28 mouse cellular contexts compared by ENCODE assay signal in the genomic region with DNA sequence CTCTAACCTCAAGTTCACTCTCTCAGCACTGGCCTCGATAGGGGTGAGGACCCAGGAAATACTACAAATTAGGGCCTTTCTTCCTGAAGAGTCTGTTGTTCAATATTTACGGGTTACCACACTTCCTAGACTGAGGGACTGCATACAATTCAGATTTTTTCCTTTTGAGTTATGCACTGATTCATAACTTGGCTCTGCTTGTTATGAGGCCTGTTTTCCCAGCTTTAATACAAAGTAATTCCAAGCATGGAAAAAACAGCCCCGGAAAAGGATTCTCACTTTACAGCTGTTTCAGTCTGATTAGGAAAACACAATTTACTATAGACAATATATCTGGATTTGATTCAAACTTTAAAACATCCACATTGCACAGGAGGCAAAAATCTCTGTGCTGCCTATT. TPM values are rescaled to one million over a fixed set of nuclear protein-coding genes. Genes with fewer than 3 reads are reported as not detected.
A peak's percentile ranks its signal among the peaks of the same experiment; 100 is the strongest.
DNase-seq lines count a peak whose midpoint lies in the region; ATAC-seq and TF ChIP-seq lines count a peak whose summit lies in the region.
"Had no signal": no experiment of that assay in that cellular context is flagged by ENCODE, and none has a peak within 500 bp of the region (broad histone marks: within the 10 kb centered on the region; RNA-seq: fewer than 3 reads in every experiment).

No protein-coding gene starts in this region.

- peaks cover 35% of the 10 kb centered on the region for H3K4me1 ChIP-seq in embryonic facial prominence, embryonic 13.5 days
- peaks cover 5% of the 10 kb centered on the region; the same call in 1 of the 2 replicates for H3K4me1 ChIP-seq in embryonic facial prominence, embryonic 10.5 days
- peaks cover 36% of the 10 kb centered on the region for H3K4me1 ChIP-seq in heart, embryonic 15.5 days (replicated peaks)
- H3K4me1 ChIP-seq in lung, postnatal 0 days (ENCODE audit: insufficient read depth, low read depth, low read length): peaks cover 9% of the 10 kb centered on the region; the same call in 1 of the 2 replicates
- H3K4me1 ChIP-seq: intestine, embryonic 15.5 days had no signal

- no peaks in the 10 kb centered on the region for H3K36me3 ChIP-seq in embryonic facial prominence, embryonic 13.5 days
- no peaks in the 10 kb centered on the region for H3K36me3 ChIP-seq in embryonic facial prominence, embryonic 10.5 days (replicated peaks)
- no peaks in the 10 kb centered on the region for H3K36me3 ChIP-seq in heart, embryonic 15.5 days
- no peaks in the 10 kb centered on the region for H3K36me3 ChIP-seq in lung, postnatal 0 days (ENCODE audit: insufficient read depth, low read length)
- H3K36me3 ChIP-seq: G1E; heart, embryonic 10.5 days; intestine, embryonic 15.5 days; limb, embryonic 12.5 days; lung, embryonic 15.5 days; midbrain, embryonic 13.5 days had no signal

- TF ChIP-seq EP300 in lung, postnatal 0 days (IDR thresholded peaks at IDR 0.05): 0 out of 2 replicates have a peak, but pooled peaks have one; percentile 11

- no peaks in the 10 kb centered on the region for H3K27me3 ChIP-seq in embryonic facial prominence, embryonic 13.5 days
- H3K27me3 ChIP-seq in embryonic facial prominence, embryonic 10.5 days (replicated peaks; ENCODE audit: low read depth, poor library complexity, severe bottlenecking): no peaks in the 10 kb centered on the region
- H3K27me3 ChIP-seq in heart, embryonic 15.5 days: no peaks in the 10 kb centered on the region
- no peaks in the 10 kb centered on the region for H3K27me3 ChIP-seq in lung, postnatal 0 days (replicated peaks; ENCODE audit: insufficient read depth, low read length)
- H3K27me3 ChIP-seq: intestine, embryonic 15.5 days; limb, embryonic 12.5 days; lung, embryonic 15.5 days; megakaryocyte, embryonic 14.5 days; midbrain, embryonic 13.5 days had no signal

- peak overlapping the region; percentile 44; the same call in 1 of the 2 replicates for H3K27ac ChIP-seq in embryonic facial prominence, embryonic 13.5 days
- no peak overlapping the region for H3K27ac ChIP-seq in embryonic facial prominence, embryonic 10.5 days (replicated peaks)
- H3K27ac ChIP-seq in heart, embryonic 15.5 days: peak overlapping the region; percentile 24; the same call in 1 of the 2 replicates
- 0 out of 2 replicates have a peak overlapping the region, but pooled peaks have one; percentile 20 for H3K27ac ChIP-seq in lung, postnatal 0 days (ENCODE audit: low read length)
- H3K27ac ChIP-seq: heart, embryonic 10.5 days; intestine, embryonic 15.5 days; limb, embryonic 12.5 days; lung, embryonic 15.5 days; midbrain, embryonic 13.5 days had no signal

- no peak for DNase-seq in embryonic facial prominence, embryonic 10.5 days (ENCODE audit: low spot score)
- no peak for DNase-seq in heart, postnatal 10 days
- peak; percentile 59 for DNase-seq in lung, postnatal 0 days (ENCODE audit: low spot score)
- no peak for DNase-seq in lung, postnatal 36 days
- DNase-seq in frontal cortex, adult 2 months (ENCODE audit: extremely low spot score in 1 of 2, low spot score in 1 of 2): no peak
- DNase-seq in left cerebral cortex, adult 9 months (ENCODE audit: low spot score in 2 of 2): no peak
- DNase-seq: adrenal gland, postnatal 14 days; cerebellum, adult 11 months; cerebellum, adult 9-10 months; embryo, embryonic 11 days; kidney, adult 2 months; kidney, postnatal 10 days; layer of hippocampus, postnatal 36 days; lung, postnatal 4 days; thymus, adult 2 months; thymus, postnatal 36 days had no signal

- no peaks in the 10 kb centered on the region for H3K9me3 ChIP-seq in embryonic facial prominence, embryonic 13.5 days
- no peaks in the 10 kb centered on the region for H3K9me3 ChIP-seq in embryonic facial prominence, embryonic 10.5 days
- no peaks in the 10 kb centered on the region for H3K9me3 ChIP-seq in heart, embryonic 15.5 days (replicated peaks)
- no peaks in the 10 kb centered on the region for H3K9me3 ChIP-seq in lung, postnatal 0 days (ENCODE audit: low read length)
- H3K9me3 ChIP-seq: G1E; heart, embryonic 10.5 days; intestine, embryonic 15.5 days; limb, embryonic 12.5 days; lung, embryonic 15.5 days; megakaryocyte, embryonic 14.5 days; midbrain, embryonic 13.5 days had no signal

- no peak overlapping the region for H3K4me3 ChIP-seq in embryonic facial prominence, embryonic 13.5 days
- no peak overlapping the region for H3K4me3 ChIP-seq in embryonic facial prominence, embryonic 10.5 days
- H3K4me3 ChIP-seq in heart, embryonic 15.5 days: no peak overlapping the region
- H3K4me3 ChIP-seq in lung, postnatal 0 days (ENCODE audit: low read depth, low read length): no peak overlapping the region
- H3K4me3 ChIP-seq: heart, embryonic 10.5 days; intestine, embryonic 15.5 days; limb, embryonic 12.5 days; lung, embryonic 15.5 days; megakaryocyte, embryonic 14.5 days; midbrain, embryonic 13.5 days had no signal

- WGBS in embryonic facial prominence, embryonic 13.5 days: 45% methylated on average over 3 of the region's 3 CpGs
- 75% methylated on average over 3 of the region's 3 CpGs for WGBS in embryonic facial prominence, embryonic 10.5 days
- 60% methylated on average over 3 of the region's 3 CpGs for WGBS in heart, embryonic 15.5 days
- 34% methylated on average over 3 of the region's 3 CpGs for WGBS in lung, postnatal 0 days

- intact Hi-C loops in heart, postnatal 10 days (cut with DNase I): no loop called here

- H3K9ac ChIP-seq in embryonic facial prominence, embryonic 13.5 days: no peak overlapping the region
- H3K9ac ChIP-seq in heart, embryonic 15.5 days: no peak overlapping the region
- H3K9ac ChIP-seq in lung, postnatal 0 days (replicated peaks; ENCODE audit: low read depth): no peak overlapping the region
- H3K9ac ChIP-seq: intestine, embryonic 15.5 days; limb, embryonic 12.5 days; lung, embryonic 15.5 days; midbrain, embryonic 13.5 days had no signal

- no peak for TF ChIP-seq CTCF in lung, postnatal 0 days (IDR thresholded peaks at IDR 0.05)

- ATAC-seq in embryonic facial prominence, embryonic 13.5 days (ENCODE audit: insufficient number of reproducible peaks, insufficient read depth, low FRiP score, low TSS enrichment, low read depth): no peak
- no peak for ATAC-seq in heart, embryonic 15.5 days (replicated peaks; ENCODE audit: insufficient number of reproducible peaks, insufficient read depth, low FRiP score, low read depth)
- ATAC-seq in lung, postnatal 0 days: peak; percentile 37
- ATAC-seq: forebrain, embryonic 14.5 days; hindbrain, embryonic 16.5 days; intestine, embryonic 15.5 days; midbrain, embryonic 13.5 days had no signal

- no peak overlapping the region for H3K4me2 ChIP-seq in embryonic facial prominence, embryonic 13.5 days
- H3K4me2 ChIP-seq in heart, embryonic 15.5 days: no peak overlapping the region
- no peak overlapping the region for H3K4me2 ChIP-seq in lung, postnatal 0 days (replicated peaks; ENCODE audit: low read depth, low read length)
- H3K4me2 ChIP-seq: intestine, embryonic 15.5 days; limb, embryonic 12.5 days; liver, embryonic 11.5 days; lung, embryonic 15.5 days; midbrain, embryonic 13.5 days had no signal

RNA-seq across cellular contexts. Expression of gene Gpcpd1, which starts 1.5 kb away (rescaled TPM):
- polyA plus RNA-seq in embryonic facial prominence, embryonic 13.5 days (2015; fragmentation: Nextera tagmentation; extraction: Ambion mirVana): 54.7 and 56.4 TPM in 2 replicates
- 28.6 and 33.3 TPM in 2 replicates for polyA plus RNA-seq in embryonic facial prominence, embryonic 10.5 days (2016; fragmentation: Nextera tagmentation; extraction: Ambion mirVana)
- polyA plus RNA-seq in heart, embryonic 15.5 days (2015; fragmentation: Nextera tagmentation; extraction: Ambion mirVana): 28.4 and 36.0 TPM in 2 replicates
- total RNA-seq in heart, postnatal 10 days (2021): 100 to 1,000 TPM; 118 to 190 TPM
- 47.9 and 52.2 TPM in 2 replicates for polyA plus RNA-seq in lung, postnatal 0 days (2015; fragmentation: Nextera tagmentation; extraction: Ambion mirVana)
- polyA plus RNA-seq in frontal cortex, adult 2 months (2012; rRNA removed): 89.0 and 90.7 TPM in 2 replicates
